Mouse (Mus musculus): ENCODE measurements around the gene Plcb2. TPM values are rescaled to one million over a fixed set of nuclear protein-coding genes. Genes with fewer than 3 reads are reported as not detected.

Plcb2 gene
- total and polyA plus RNA-seq, 2 experiments from 2014 or later = 2.6 to 7.6 TPM

GRCm38 (mm10) chr2:118669785-118670184, 58.5 kb downstream of the Plcb2 start:
- H3K27me3 ChIP-seq (ENCODE audit: control insufficient read depth, insufficient read depth, low read length) = peaks cover 3% of the 10 kb centered on the region; the same call in 1 of the 2 replicates
- peak; percentile 73 for ATAC-seq (ENCODE audit: insufficient read depth, low read depth)

GRCm38 (mm10) chr2:118669245-118669644, 59.0 kb downstream of the Plcb2 start:
- ATAC-seq (ENCODE audit: insufficient read depth, low read depth) (no peak), DNase-seq (ENCODE audit: low spot score) (no peak)
- H3K9ac ChIP-seq (replicated peaks; ENCODE audit: low read depth, low read length) = no peak overlapping the region
- H3K4me1 ChIP-seq (ENCODE audit: control insufficient read depth, insufficient read depth) = peaks cover 50% of the 10 kb centered on the region
- H3K36me3 ChIP-seq (replicated peaks; ENCODE audit: control insufficient read depth, insufficient read depth, low read length) = no peaks in the 10 kb centered on the region
- no peaks in the 10 kb centered on the region for H3K9me3 ChIP-seq (replicated peaks; ENCODE audit: control insufficient read depth, low read length)
- 59% methylated on average over 6 of the region's 6 CpGs for WGBS
- peak overlapping the region; percentile 57 for H3K27ac ChIP-seq (ENCODE audit: low read depth)
- H3K4me3 ChIP-seq (ENCODE audit: low read depth, low read length) = no peak overlapping the region
- TF ChIP-seq CTCF (IDR thresholded peaks at IDR 0.05; ENCODE audit: low read depth) = no peak
- no peak for TF ChIP-seq EP300 (IDR thresholded peaks at IDR 0.05; ENCODE audit: low read depth)
- peaks cover 3% of the 10 kb centered on the region; the same call in 1 of the 2 replicates for H3K27me3 ChIP-seq (ENCODE audit: control insufficient read depth, insufficient read depth, low read length)
- H3K4me2 ChIP-seq (ENCODE audit: low read depth, low read length) = no peak overlapping the region

More at GRCm38 (mm10) chr2:118669785-118670184, 58.5 kb downstream of the Plcb2 start:
- no peak for DNase-seq (ENCODE audit: low spot score)
- Histone ChIP-seq H3K4me1 (ENCODE audit: control insufficient read depth, insufficient read depth) (peaks cover 45% of the 10 kb centered on the region), H3K4me2 (ENCODE audit: low read depth, low read length) (no peak overlapping the region), H3K27ac (ENCODE audit: low read depth) (peak overlapping the region; percentile 57), H3K36me3 (replicated peaks; ENCODE audit: control insufficient read depth, insufficient read depth, low read length) (no peaks in the 10 kb centered on the region), H3K9me3 (replicated peaks; ENCODE audit: control insufficient read depth, low read length) (no peaks in the 10 kb centered on the region), H3K4me3 (ENCODE audit: low read depth, low read length) (no peak overlapping the region), H3K9ac (replicated peaks; ENCODE audit: low read depth, low read length) (no peak overlapping the region)
- TF ChIP-seq EP300 (IDR thresholded peaks at IDR 0.05; ENCODE audit: low read depth) (no peak), CTCF (IDR thresholded peaks at IDR 0.05; ENCODE audit: low read depth) (no peak)
- 16% methylated on average over 2 of the region's 2 CpGs for WGBS

- Histone ChIP-seq H3K9ac (replicated peaks; ENCODE audit: low read depth, low read length) (no peak overlapping the region), H3K9me3 (replicated peaks; ENCODE audit: control insufficient read depth, low read length) (no peaks in the 10 kb centered on the region), H3K27me3 (ENCODE audit: control insufficient read depth, insufficient read depth, low read length) (no peaks in the 10 kb centered on the region), H3K36me3 (replicated peaks; ENCODE audit: control insufficient read depth, insufficient read depth, low read length) (no peaks in the 10 kb centered on the region), H3K4me1 (ENCODE audit: control insufficient read depth, insufficient read depth) (peaks cover 59% of the 10 kb centered on the region), H3K27ac (ENCODE audit: low read depth) (peak overlapping the region; percentile 64), H3K4me3 (ENCODE audit: low read depth, low read length) (no peak overlapping the region), H3K4me2 (ENCODE audit: low read depth, low read length) (no peak overlapping the region)
- TF ChIP-seq EP300 (IDR thresholded peaks at IDR 0.05; ENCODE audit: low read depth) (no peak), CTCF (IDR thresholded peaks at IDR 0.05; ENCODE audit: low read depth) (no peak)
- ATAC-seq (ENCODE audit: insufficient read depth, low read depth) (no peak), DNase-seq (ENCODE audit: low spot score) (no peak)
- WGBS = 36% methylated on average over 5 of the region's 5 CpGs
Observed at GRCm38 (mm10) chr2:118667181-118667580, 61.1 kb downstream of the Plcb2 start.

GRCm38 (mm10) chr2:118665616-118666015, 62.6 kb downstream of the Plcb2 start:
- ATAC-seq (ENCODE audit: insufficient read depth, low read depth) = no peak
- WGBS = 81% methylated on average over 4 of the region's 4 CpGs

GRCm38 (mm10) chr2:118664975-118665516, 63.2 kb downstream of the Plcb2 start:
- H3K36me3 ChIP-seq (replicated peaks; ENCODE audit: control insufficient read depth, insufficient read depth, low read length) = no peaks in the 10 kb centered on the region
- H3K4me1 ChIP-seq (ENCODE audit: control insufficient read depth, insufficient read depth) = peaks cover 58% of the 10 kb centered on the region
- H3K9ac ChIP-seq (replicated peaks; ENCODE audit: low read depth, low read length) = 0 out of 2 replicates have a peak overlapping the region, but pooled peaks have one; percentile 46
- DNase-seq (ENCODE audit: low spot score) = no peak
- no peak for ATAC-seq (ENCODE audit: insufficient read depth, low read depth)
- TF ChIP-seq CTCF (IDR thresholded peaks at IDR 0.05; ENCODE audit: low read depth) = no peak
- peak overlapping the region; percentile 77; the same call in 1 of the 2 replicates for H3K4me2 ChIP-seq (ENCODE audit: low read depth, low read length)
- H3K27me3 ChIP-seq (ENCODE audit: control insufficient read depth, insufficient read depth, low read length) = no peaks in the 10 kb centered on the region
- H3K9me3 ChIP-seq (replicated peaks; ENCODE audit: control insufficient read depth, low read length) = no peaks in the 10 kb centered on the region
- 54% methylated on average over 3 of the region's 3 CpGs for WGBS
- no peak overlapping the region for H3K4me3 ChIP-seq (ENCODE audit: low read depth, low read length)
- H3K27ac ChIP-seq (ENCODE audit: low read depth) = peak overlapping the region; percentile 68

More at GRCm38 (mm10) chr2:118665616-118666015, 62.6 kb downstream of the Plcb2 start:
- H3K4me3 ChIP-seq (ENCODE audit: low read depth, low read length) = no peak overlapping the region
- no peaks in the 10 kb centered on the region for H3K27me3 ChIP-seq (ENCODE audit: control insufficient read depth, insufficient read depth, low read length)
- H3K27ac ChIP-seq (ENCODE audit: low read depth) = peak overlapping the region; percentile 68
- DNase-seq (ENCODE audit: low spot score) = no peak
- peaks cover 59% of the 10 kb centered on the region for H3K4me1 ChIP-seq (ENCODE audit: control insufficient read depth, insufficient read depth)
- no peak overlapping the region for H3K9ac ChIP-seq (replicated peaks; ENCODE audit: low read depth, low read length)
- H3K4me2 ChIP-seq (ENCODE audit: low read depth, low read length) = no peak overlapping the region
- TF ChIP-seq CTCF (IDR thresholded peaks at IDR 0.05; ENCODE audit: low read depth) (no peak), EP300 (IDR thresholded peaks at IDR 0.05; ENCODE audit: low read depth) (no peak)
- H3K9me3 ChIP-seq (replicated peaks; ENCODE audit: control insufficient read depth, low read length) = no peaks in the 10 kb centered on the region
- H3K36me3 ChIP-seq (replicated peaks; ENCODE audit: control insufficient read depth, insufficient read depth, low read length) = no peaks in the 10 kb centered on the region

Data from heart, postnatal 0 days (tissue).